Mouse (Mus musculus) neural tube, embryonic 12.5 days (tissue): ENCODE results near the gene Slc30a1. TPM values are rescaled to one million over a fixed set of nuclear protein-coding genes. Genes with fewer than 3 reads are reported as not detected.

Experiments used
- ATAC-seq: fragments of 200-750 bp; cut with Nextera tagmentation; 2 replicates; pipeline ENCODE4 v1.8.0; 2017; ENCODE audit warnings: low read depth, mild to moderate bottlenecking, moderate TSS enrichment, moderate library complexity; ENCODE audit not compliant: low FRiP score
- H3K27ac ChIP-seq: fragments of 300-500 bp; sonication (generic); 2 replicates; pipeline ENCODE4 v1.5.1; 2016
- H3K27me3 ChIP-seq: fragments of 300-500 bp; sonication (generic); replicated peaks from 2 replicates; pipeline ENCODE4 v1.6.1; 2016; ENCODE audit warnings: mild to moderate bottlenecking
- H3K36me3 ChIP-seq: fragments of 300-500 bp; sonication (generic); 2 replicates; pipeline ENCODE4 v1.6.1; 2016; ENCODE audit warnings: mild to moderate bottlenecking
- H3K4me1 ChIP-seq: fragments of 300-500 bp; sonication (generic); 2 replicates; pipeline ENCODE4 v1.6.1; 2016
- H3K4me2 ChIP-seq: fragments of 300-500 bp; sonication (generic); replicated peaks from 2 replicates; pipeline ENCODE4 v1.6.1; 2016; ENCODE audit warnings: mild to moderate bottlenecking
- H3K4me3 ChIP-seq: fragments of 300-500 bp; sonication (generic); 2 replicates; pipeline ENCODE4 v1.5.1; 2016
- H3K9ac ChIP-seq: fragments of 300-500 bp; sonication (generic); 2 replicates; pipeline ENCODE4 v1.6.1; 2016; ENCODE audit warnings: mild to moderate bottlenecking
- H3K9me3 ChIP-seq: fragments of 300-500 bp; sonication (generic); 2 replicates; pipeline ENCODE4 v1.6.1; 2016; ENCODE audit warnings: mild to moderate bottlenecking
- WGBS: fragments of 180-500 bp; shearing (Covaris S2); methylation state at CpG from one replicate; pipeline ENCODE4 v1.1.7; 2016; 5-methylcytosine and 5-hydroxymethylcytosine counted together
- polyA plus RNA-seq: library from polyadenylated mRNA; unstranded; fragments of >200 nt; fragmentation: Nextera tagmentation; extraction: Ambion mirVana; gene quantifications from 2 replicates; pipeline ENCODE4 v1.2.1, GENCODE M21; 2016

Slc30a1 gene
- polyA plus RNA-seq, 1 experiment from 2014 or later: 4.7 TPM

- Histone ChIP-seq H3K4me1 (no peaks in the 10 kb centered on the region), H3K36me3 (no peaks in the 10 kb centered on the region), H3K27me3 (no peaks in the 10 kb centered on the region), H3K4me2 (no peak overlapping the region), H3K27ac (no peak overlapping the region), H3K9me3 (no peaks in the 10 kb centered on the region), H3K4me3 (no peak overlapping the region), H3K9ac (no peak overlapping the region)
- WGBS: 86% methylated on average over 4 of the region's 4 CpGs
- ATAC-seq: no peak
These were observed 28.0 kb upstream of the Slc30a1 start for GRCm38 (mm10) chr1:191878518-191878921.

DNA sequence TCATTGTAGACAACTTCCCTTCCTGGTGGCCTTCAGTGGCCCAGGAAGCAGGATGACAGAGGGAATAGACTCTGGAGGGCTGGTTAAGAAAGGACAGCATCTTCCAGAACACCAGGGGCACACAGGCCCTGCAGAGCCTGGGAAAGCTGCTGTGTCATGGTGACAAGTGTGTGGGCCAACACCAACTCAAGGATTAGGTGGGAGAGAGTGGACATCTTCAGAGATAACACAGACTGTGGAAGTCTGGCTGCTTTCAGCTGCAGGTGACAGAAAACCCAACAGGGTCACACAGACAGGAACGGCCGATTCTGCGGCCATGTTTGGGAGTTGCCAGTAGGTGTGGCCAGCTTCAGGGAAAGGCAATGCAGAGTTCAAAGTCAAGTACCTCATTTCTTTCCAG is 26.3 kb upstream of the Slc30a1 start:
- H3K27ac ChIP-seq: no peak overlapping the region
- no peaks in the 10 kb centered on the region for H3K27me3 ChIP-seq
- H3K4me3 ChIP-seq: no peak overlapping the region
- H3K9ac ChIP-seq: no peak overlapping the region
- H3K4me1 ChIP-seq: no peaks in the 10 kb centered on the region
- ATAC-seq: no peak
- no peaks in the 10 kb centered on the region for H3K9me3 ChIP-seq
- no peak overlapping the region for H3K4me2 ChIP-seq
- no peaks in the 10 kb centered on the region for H3K36me3 ChIP-seq
- 91% methylated on average over 3 of the region's 3 CpGs for WGBS

DNA sequence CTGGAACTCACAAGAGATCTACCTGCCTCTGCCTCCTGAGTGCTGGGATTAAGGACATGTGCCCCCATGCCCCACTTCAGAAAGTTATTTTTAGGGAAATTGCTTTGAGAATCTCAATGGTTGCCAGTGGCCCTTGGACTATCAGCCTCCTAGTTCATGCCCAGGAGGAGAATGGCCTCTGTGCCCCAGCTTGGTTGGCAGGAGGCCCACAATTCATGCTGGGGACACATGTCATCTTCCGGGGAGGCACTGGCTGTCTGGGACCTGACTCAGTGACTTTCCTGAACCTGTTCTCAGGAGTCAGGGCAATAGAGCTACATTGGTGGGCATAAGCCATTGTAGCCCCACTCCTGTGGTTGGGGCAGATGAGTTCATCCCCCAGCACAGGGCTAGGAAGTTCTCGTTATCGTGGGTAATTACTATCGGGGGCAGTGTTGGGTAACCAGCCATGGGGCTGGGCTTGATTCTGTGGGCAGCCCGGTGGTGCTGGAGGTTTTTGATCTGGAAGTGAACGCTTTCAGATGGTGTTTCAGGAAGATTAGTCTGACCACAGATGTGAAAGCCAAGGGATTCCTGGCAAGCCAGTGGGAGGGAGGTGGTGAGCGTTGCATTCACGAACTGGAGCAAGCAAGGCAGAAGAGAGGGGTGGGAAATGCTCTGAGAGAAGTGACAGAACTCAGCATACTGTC is 25.5 kb upstream of the Slc30a1 start:
- no peak for ATAC-seq
- no peaks in the 10 kb centered on the region for H3K36me3 ChIP-seq

DNA sequence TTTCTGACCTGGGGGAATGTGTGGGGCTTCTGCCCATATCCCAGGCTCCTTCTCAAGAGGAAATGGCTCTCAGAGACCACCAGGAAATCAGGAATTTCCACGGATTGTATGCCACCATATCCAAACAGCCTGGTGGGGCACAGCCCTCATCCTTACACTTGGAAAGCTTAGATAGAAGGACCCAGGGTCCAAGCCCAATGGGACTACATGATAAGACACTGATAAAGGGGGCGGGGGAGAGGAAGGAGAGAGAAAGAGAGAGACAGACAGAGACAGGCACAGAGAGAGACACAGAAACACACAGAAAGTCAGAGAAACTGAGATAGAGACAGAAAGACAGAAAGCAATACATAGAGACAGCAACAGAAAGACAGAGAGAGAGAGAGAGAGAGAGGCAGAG is 24.9 kb upstream of the Slc30a1 start:
- no peak for ATAC-seq
- WGBS: 74% methylated on average over 2 of the region's 2 CpGs

More for the DNA sequence above, 25.5 kb upstream of the Slc30a1 start:
- no peak overlapping the region for H3K27ac ChIP-seq
- H3K4me1 ChIP-seq: no peaks in the 10 kb centered on the region
- no peaks in the 10 kb centered on the region for H3K9me3 ChIP-seq
- no peak overlapping the region for H3K4me3 ChIP-seq
- H3K27me3 ChIP-seq: no peaks in the 10 kb centered on the region
- no peak overlapping the region for H3K9ac ChIP-seq
- WGBS: 79% methylated on average over 8 of the region's 8 CpGs
- no peak overlapping the region for H3K4me2 ChIP-seq

GRCm38 (mm10) chr1:191882474-191883206 is 23.9 kb upstream of the Slc30a1 start:
- Histone ChIP-seq H3K4me1 (no peaks in the 10 kb centered on the region), H3K27ac (no peak overlapping the region), H3K9me3 (no peaks in the 10 kb centered on the region), H3K4me2 (no peak overlapping the region), H3K4me3 (no peak overlapping the region), H3K9ac (no peak overlapping the region), H3K27me3 (no peaks in the 10 kb centered on the region), H3K36me3 (no peaks in the 10 kb centered on the region)
- 93% methylated on average over 10 of the region's 10 CpGs for WGBS
- no peak for ATAC-seq

More for the DNA sequence above, 24.9 kb upstream of the Slc30a1 start:
- Histone ChIP-seq H3K36me3 (no peaks in the 10 kb centered on the region), H3K9ac (no peak overlapping the region), H3K4me1 (no peaks in the 10 kb centered on the region), H3K4me2 (no peak overlapping the region), H3K4me3 (no peak overlapping the region), H3K27ac (no peak overlapping the region), H3K9me3 (no peaks in the 10 kb centered on the region), H3K27me3 (no peaks in the 10 kb centered on the region)

- H3K9ac ChIP-seq: no peak overlapping the region
- H3K9me3 ChIP-seq: no peaks in the 10 kb centered on the region
- H3K27me3 ChIP-seq: no peaks in the 10 kb centered on the region
- H3K36me3 ChIP-seq: no peaks in the 10 kb centered on the region
- H3K4me2 ChIP-seq: no peak overlapping the region
- WGBS: 77% methylated on average over 5 of the region's 5 CpGs
- no peaks in the 10 kb centered on the region for H3K4me1 ChIP-seq
- H3K4me3 ChIP-seq: no peak overlapping the region
- no peak for ATAC-seq
- no peak overlapping the region for H3K27ac ChIP-seq
These were observed 22.9 kb upstream of the Slc30a1 start for GRCm38 (mm10) chr1:191883654-191884053.

DNA sequence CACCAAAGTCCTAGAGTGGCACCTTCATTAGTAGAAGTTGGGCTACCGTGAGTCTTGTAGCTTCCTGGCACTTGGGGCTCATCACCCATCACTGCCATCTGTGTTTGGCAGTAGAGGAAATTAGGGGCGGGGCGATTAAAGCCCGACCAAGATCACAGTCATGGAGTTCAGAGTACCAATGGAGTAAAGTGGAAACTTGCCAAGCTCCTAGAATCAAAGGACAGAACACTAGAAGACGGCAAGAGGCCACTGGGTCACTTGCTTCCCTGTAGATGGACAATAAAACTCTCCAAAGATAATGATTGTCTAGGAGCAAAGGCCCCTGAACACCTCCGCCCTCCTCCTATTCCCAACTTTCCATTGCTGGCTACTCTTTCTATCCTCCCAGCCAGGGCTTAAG is 14.7 kb upstream of the Slc30a1 start:
- ATAC-seq: no peak
- WGBS: 74% methylated on average over 6 of the region's 6 CpGs

GRCm38 (mm10) chr1:191894386-191894785 is 12.2 kb upstream of the Slc30a1 start:
- no peak for ATAC-seq
- no peaks in the 10 kb centered on the region for H3K27me3 ChIP-seq
- H3K36me3 ChIP-seq: no peaks in the 10 kb centered on the region
- H3K9ac ChIP-seq: no peak overlapping the region
- WGBS: 78% methylated on average over 17 of the region's 17 CpGs
- H3K4me1 ChIP-seq: no peaks in the 10 kb centered on the region
- H3K4me2 ChIP-seq: no peak overlapping the region
- no peak overlapping the region for H3K4me3 ChIP-seq
- H3K27ac ChIP-seq: no peak overlapping the region
- no peaks in the 10 kb centered on the region for H3K9me3 ChIP-seq

More for the DNA sequence above, 14.7 kb upstream of the Slc30a1 start:
- H3K9ac ChIP-seq: no peak overlapping the region
- no peaks in the 10 kb centered on the region for H3K9me3 ChIP-seq
- H3K4me3 ChIP-seq: no peak overlapping the region
- H3K27me3 ChIP-seq: no peaks in the 10 kb centered on the region
- H3K4me2 ChIP-seq: no peak overlapping the region
- H3K27ac ChIP-seq: no peak overlapping the region
- H3K36me3 ChIP-seq: no peaks in the 10 kb centered on the region
- H3K4me1 ChIP-seq: no peaks in the 10 kb centered on the region

DNA sequence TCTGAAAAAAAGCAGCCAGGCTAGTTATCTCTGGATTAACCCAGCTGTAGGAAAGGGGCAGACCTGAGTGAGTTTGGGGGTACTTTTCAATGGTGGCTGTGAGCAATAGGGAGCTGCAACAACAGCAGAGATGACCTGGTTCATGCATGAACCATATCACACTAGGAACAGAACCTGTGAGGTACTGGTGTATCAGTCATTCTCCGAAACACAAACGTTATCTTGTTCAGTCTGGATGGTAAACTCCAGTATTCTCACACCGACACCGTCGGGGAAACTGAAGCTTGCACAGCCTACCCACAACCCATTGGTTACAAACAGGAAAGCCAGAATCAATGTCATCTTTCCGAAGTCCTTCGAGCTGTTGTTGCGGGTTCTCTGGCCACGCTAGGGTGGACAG is 11.7 kb upstream of the Slc30a1 start:
- no peaks in the 10 kb centered on the region for H3K27me3 ChIP-seq
- no peak overlapping the region for H3K4me3 ChIP-seq
- no peak overlapping the region for H3K9ac ChIP-seq
- no peak overlapping the region for H3K4me2 ChIP-seq
- H3K27ac ChIP-seq: no peak overlapping the region
- no peaks in the 10 kb centered on the region for H3K36me3 ChIP-seq
- ATAC-seq: no peak
- WGBS: 94% methylated on average over 9 of the region's 9 CpGs
- no peaks in the 10 kb centered on the region for H3K9me3 ChIP-seq
- H3K4me1 ChIP-seq: no peaks in the 10 kb centered on the region

DNA sequence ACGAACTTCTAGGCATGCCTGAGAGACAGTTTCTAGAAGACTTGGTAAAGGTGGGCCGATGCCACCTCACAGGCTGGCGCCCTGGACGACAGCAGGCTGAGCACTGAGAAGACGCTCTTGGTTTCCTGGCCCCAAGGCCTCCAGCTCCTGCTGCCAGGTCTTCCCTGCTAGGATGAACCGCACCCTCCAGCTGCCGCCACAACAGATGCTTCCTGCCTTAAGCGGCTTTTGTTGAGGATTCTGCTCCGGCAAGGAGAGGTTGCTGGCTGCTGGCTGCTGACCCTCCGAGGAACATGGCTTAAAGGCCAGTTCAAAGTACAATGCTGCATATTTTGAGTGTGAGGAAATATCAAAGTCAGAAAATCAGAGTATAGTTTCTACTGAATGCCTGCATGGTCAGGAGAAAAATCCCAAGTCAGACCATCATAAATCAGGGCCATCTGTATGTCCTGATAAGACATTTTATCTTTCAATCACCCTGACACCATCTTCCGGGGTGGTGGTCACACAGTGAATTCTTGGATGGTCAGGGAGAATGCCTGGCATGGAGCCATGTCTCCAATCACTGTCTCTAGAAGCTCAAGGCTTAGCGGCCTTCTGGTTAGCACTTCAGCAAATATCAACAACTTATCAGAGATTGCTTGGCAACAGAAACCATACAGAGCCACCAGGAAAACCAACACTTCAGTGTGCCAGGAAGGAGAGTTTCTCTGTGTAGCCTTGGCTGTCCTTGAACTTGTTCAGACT is 9.6 kb upstream of the Slc30a1 start:
- WGBS: 76% methylated on average over 12 of the region's 12 CpGs
- no peak overlapping the region for H3K9ac ChIP-seq
- ATAC-seq: no peak
- no peak overlapping the region for H3K4me2 ChIP-seq
- no peaks in the 10 kb centered on the region for H3K27me3 ChIP-seq
- H3K4me1 ChIP-seq: no peaks in the 10 kb centered on the region
- no peak overlapping the region for H3K4me3 ChIP-seq
- H3K9me3 ChIP-seq: no peaks in the 10 kb centered on the region
- H3K27ac ChIP-seq: no peak overlapping the region
- no peaks in the 10 kb centered on the region for H3K36me3 ChIP-seq

DNA sequence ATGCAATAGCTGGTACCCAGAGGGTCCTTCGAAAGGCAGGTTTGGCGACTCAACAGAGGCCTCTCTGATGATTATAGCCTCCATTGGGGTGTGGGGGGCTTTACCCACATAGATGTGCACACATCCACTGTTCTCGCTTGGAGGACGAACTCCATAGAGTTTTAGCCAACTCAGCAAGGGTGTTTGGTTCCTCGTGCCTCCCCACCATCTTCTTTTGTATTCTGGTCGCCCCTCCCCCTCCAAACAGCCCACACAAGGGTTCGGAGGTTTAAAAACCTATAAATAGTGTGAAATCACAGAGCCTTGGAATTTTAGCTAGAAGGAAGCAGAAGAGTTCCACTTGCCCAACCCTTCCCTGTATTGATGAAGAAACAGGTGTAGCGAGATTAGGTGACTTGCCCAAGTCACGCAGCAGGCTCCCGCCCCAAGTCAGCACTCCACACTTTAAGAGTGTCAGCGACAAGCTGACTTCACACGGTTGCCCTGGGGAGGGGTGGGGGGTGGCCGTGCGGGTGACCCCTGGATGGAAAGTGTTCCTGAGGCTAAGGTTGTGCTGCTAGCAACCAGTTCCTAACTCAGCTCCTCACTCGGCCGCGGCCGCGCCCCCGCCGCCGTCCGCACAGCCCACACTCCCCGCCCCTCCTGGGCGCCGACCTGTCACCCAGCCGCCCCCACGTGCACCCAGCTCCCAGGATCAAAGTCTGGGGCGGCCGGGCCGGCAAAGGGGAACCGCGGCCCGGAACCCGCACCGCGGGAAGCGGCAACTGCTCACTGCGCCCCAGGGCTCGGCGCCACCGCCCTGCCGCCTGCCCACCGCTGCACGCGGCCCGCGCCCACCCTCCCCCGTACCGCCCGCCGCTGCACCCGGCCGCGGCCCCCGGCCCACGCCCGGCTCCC is 682 bp upstream of the Slc30a1 start:
- WGBS: 4% methylated on average over 37 of the region's 58 CpGs
- Histone ChIP-seq H3K9me3 (no peaks in the 10 kb centered on the region), H3K36me3 (peaks cover 12% of the 10 kb centered on the region), H3K4me3 (peak overlapping the region; percentile 93), H3K4me1 (peaks cover 27% of the 10 kb centered on the region), H3K4me2 (peak overlapping the region; percentile 95), H3K27ac (no peak overlapping the region), H3K9ac (peak overlapping the region; percentile 83), H3K27me3 (no peaks in the 10 kb centered on the region)
- ATAC-seq: peak; percentile 74
